Mouse (Mus musculus) spleen, postnatal 0 days (tissue): ENCODE data around the gene Map4. TPM values are rescaled to one million over a fixed set of nuclear protein-coding genes. Genes with fewer than 3 reads are reported as not detected.

Experiments
- polyA plus RNA-seq: library from polyadenylated mRNA; unstranded; fragments of >200 nt; fragmentation: Nextera tagmentation; extraction: Ambion mirVana; gene quantifications from 2 replicates; pipeline ENCODE4 v1.2.1, GENCODE M21; 2015

Map4 gene
- 14.4 and 17.3 TPM in 2 replicates for polyA plus RNA-seq

GRCm38 (mm10) chr9:109931257-109932171, at the start of gene Map4:
TSS of gene Map4 (plus strand) at chr9:109931460.

GRCm38 (mm10) chr9:110116977-110117778, 185.9 kb downstream of the Map4 start, which contains the start of gene Smarcc1:
TSS of gene Smarcc1 (plus strand) at chr9:110117708.

GRCm38 (mm10) chr9:110117779-110118139, 186.5 kb downstream of the Map4 start, which contains the start of gene Dhx30:
TSS of gene Dhx30 (minus strand) at chr9:110117830.

Other genes starting within 250 kb of the Map4 start
- 0.07 TPM in 1 of 2 replicates, not detected in the other for gene Fbxw18, start 228.8 kb upstream of the Map4 start, polyA plus RNA-seq
- not detected in 2 replicates for gene Fbxw26, start 185.4 kb upstream of the Map4 start, polyA plus RNA-seq
- gene Fbxw27, start 140.8 kb upstream of the Map4 start, polyA plus RNA-seq = not detected in 2 replicates
- not detected in 2 replicates for gene Spink8, start 119.2 kb upstream of the Map4 start, polyA plus RNA-seq
- gene Nme6, start 98.7 kb upstream of the Map4 start, polyA plus RNA-seq = 35.6 and 37.5 TPM in 2 replicates
- 566 and 796 TPM in 2 replicates for gene Camp, start 81.8 kb upstream of the Map4 start, polyA plus RNA-seq
- gene Cdc25a, start 55.9 kb upstream of the Map4 start, polyA plus RNA-seq = 18.3 and 18.7 TPM in 2 replicates
- 41.5 and 42.0 TPM in 2 replicates for gene Smarcc1, start 186.2 kb downstream of the Map4 start, polyA plus RNA-seq
- gene Dhx30, start 186.4 kb downstream of the Map4 start, polyA plus RNA-seq = 52.8 and 56.0 TPM in 2 replicates